Mouse (Mus musculus): ENCODE measurements around the gene Tex19.1.

GRCm38 (mm10) chr11:121099762-121100161 is 46.2 kb upstream of the Tex19.1 start:
- TF ChIP-seq CTCF (conservative IDR thresholded peaks at IDR 0.05; ENCODE audit: insufficient read depth, insufficient read length, low read depth, low read length) (no peak), POLR2A (IDR thresholded peaks at IDR 0.05; ENCODE audit: low read depth, low read length) (no peak)

Data from kidney, adult 2 months (tissue).